Mouse (Mus musculus) heart, postnatal 0 days (tissue): ENCODE measurements at regions not wholly inside any gene's neighbourhood (a gene's known extent, or its start where the extent isn't known, plus 50 kb on each side); places are given as distances from the start of the nearest gene placed in this dataset.

Experiments used
- ATAC-seq: fragments of 200-750 bp; cut with Nextera tagmentation; 2 replicates; pipeline ENCODE4 v1.8.0; 2017; ENCODE audit warnings: low read depth, moderate number of reproducible peaks, moderate library complexity; ENCODE audit not compliant: insufficient read depth
- DNase-seq: peaks from one replicate; pipeline ENCODE4 v3.0.0-alpha.2; 2016; ENCODE audit warnings: low spot score
- H3K27ac ChIP-seq: fragments of 300-500 bp; sonication (generic); 2 replicates; pipeline ENCODE4 v1.5.1; 2014; ENCODE audit warnings: low read depth, mild to moderate bottlenecking
- H3K27me3 ChIP-seq: fragments of 300-500 bp; sonication (generic); 2 replicates; pipeline ENCODE4 v1.6.1; 2014; ENCODE audit warnings: low read length, mixed read lengths; ENCODE audit not compliant: control insufficient read depth, insufficient read depth
- H3K36me3 ChIP-seq: fragments of 300-500 bp; sonication (generic); replicated peaks from 2 replicates; pipeline ENCODE4 v1.6.1; 2014; ENCODE audit warnings: low read length, mixed read lengths; ENCODE audit not compliant: control insufficient read depth, insufficient read depth
- H3K4me1 ChIP-seq: fragments of 300-500 bp; sonication (generic); 2 replicates; pipeline ENCODE4 v1.6.1; 2014; ENCODE audit warnings: antibody characterized with exemption; ENCODE audit not compliant: control insufficient read depth, insufficient read depth
- H3K4me2 ChIP-seq: fragments of 300-500 bp; sonication (generic); 2 replicates; pipeline ENCODE4 v1.6.1; 2014; ENCODE audit warnings: low read depth, mild to moderate bottlenecking, low read length, moderate library complexity
- H3K4me3 ChIP-seq: fragments of 300-500 bp; sonication (generic); 2 replicates; pipeline ENCODE4 v1.5.1; 2014; ENCODE audit warnings: low read depth, low read length
- H3K9ac ChIP-seq: fragments of 300-500 bp; sonication (generic); replicated peaks from 2 replicates; pipeline ENCODE4 v1.6.1; 2014; ENCODE audit warnings: low read depth, low read length, mixed read lengths
- H3K9me3 ChIP-seq: fragments of 300-500 bp; sonication (generic); replicated peaks from 2 replicates; pipeline ENCODE4 v1.6.1; 2016; ENCODE audit warnings: low read length; ENCODE audit not compliant: control insufficient read depth
- CTCF ChIP-seq: IDR thresholded peaks from 2 replicates; pipeline ENCODE4 v1.5.1; 2016; ENCODE audit warnings: antibody characterized with exemption, control low read depth, low read depth
- EP300 ChIP-seq: IDR thresholded peaks from 2 replicates; pipeline ENCODE4 v1.6.1; 2016; ENCODE audit warnings: antibody characterized with exemption, low read depth
- WGBS: fragments of 180-500 bp; shearing (Covaris S2); extraction: QIAGEN DNeasy Blood & Tissue Kit; methylation state at CpG from one replicate; pipeline ENCODE4 v1.1.7; 2014; 5-methylcytosine and 5-hydroxymethylcytosine counted together

DNA sequence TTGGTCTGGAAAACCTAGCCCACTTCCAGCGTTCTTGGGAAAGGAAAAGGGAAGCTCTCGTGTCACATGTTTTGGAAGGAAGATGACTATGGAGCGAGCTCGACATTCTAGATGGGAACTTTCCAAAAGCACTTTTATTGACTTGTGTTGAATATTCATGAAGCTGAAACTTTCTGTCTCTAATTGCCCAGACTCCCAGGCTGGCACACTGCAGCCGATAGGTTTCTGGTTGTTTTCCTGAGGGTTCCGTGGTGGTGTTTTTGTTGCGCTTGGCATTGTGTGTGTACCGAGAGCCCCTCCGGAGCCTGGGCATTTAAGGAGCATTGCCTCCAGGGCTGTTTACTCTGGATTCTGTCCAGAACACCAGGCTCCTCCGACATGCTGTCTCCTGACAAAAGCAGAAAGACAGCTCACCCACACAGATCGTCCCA, 168.6 kb upstream of the Ankrd55 start:
- peaks cover 36% of the 10 kb centered on the region for H3K4me1 ChIP-seq
- DNase-seq (peak; percentile 33), ATAC-seq (peak; percentile 24; the same call in 1 of the 2 replicates)
- no peak overlapping the region for H3K4me3 ChIP-seq
- TF ChIP-seq CTCF = no peak
- TF ChIP-seq EP300 = no peak
- no peaks in the 10 kb centered on the region for H3K9me3 ChIP-seq
- H3K36me3 ChIP-seq = no peaks in the 10 kb centered on the region
- 36% methylated on average over 11 of the region's 11 CpGs for WGBS
- peak overlapping the region; percentile 66 for H3K27ac ChIP-seq
- peak overlapping the region; percentile 17; the same call in 1 of the 2 replicates for H3K4me2 ChIP-seq
- H3K9ac ChIP-seq = no peak overlapping the region
- H3K27me3 ChIP-seq = no peaks in the 10 kb centered on the region

DNA sequence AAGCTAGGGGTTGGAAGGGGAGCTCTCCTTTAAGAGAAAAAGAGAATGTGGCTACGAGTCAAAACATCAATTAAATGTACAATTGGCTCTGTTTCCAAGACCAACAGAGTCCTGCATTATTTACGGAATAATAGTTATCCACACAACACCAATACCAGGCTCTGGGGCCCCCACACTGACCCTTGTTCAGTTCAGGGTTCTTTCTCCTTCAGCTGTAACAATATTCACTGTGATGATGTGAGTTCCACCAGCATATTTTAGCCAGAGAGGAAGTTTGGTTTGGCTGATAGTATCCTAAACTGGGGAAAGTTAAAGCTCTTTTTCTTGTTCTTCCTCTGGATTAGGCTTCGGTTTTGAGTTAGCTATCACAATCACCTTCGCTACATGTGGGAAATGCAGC, 167.9 kb upstream of the Ankrd55 start:
- no peak for DNase-seq

DNA sequence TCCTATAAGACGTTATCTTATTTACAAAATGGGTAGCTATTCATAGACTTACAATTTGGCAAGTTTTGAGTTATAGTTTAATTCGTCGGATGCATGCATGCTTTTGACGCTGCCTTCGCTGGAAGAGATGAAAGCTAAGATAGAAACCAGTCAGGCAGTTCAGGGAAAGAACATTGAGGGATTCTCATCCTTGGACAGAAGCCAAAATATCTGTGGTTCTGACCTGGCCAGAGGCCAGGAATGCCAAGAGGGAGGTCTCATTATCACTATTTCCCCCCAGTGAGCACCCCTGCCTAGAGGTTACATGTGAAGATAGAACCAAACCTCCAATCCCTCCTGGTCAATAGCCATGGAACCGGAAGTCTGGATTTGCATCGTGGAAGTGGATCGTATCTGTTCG, 167.1 kb upstream of the Ankrd55 start:
- 50% methylated on average over 9 of the region's 9 CpGs for WGBS
- no peak overlapping the region for H3K9ac ChIP-seq
- H3K9me3 ChIP-seq = no peaks in the 10 kb centered on the region
- H3K27me3 ChIP-seq = no peaks in the 10 kb centered on the region
- ATAC-seq (no peak), DNase-seq (no peak)
- no peaks in the 10 kb centered on the region for H3K36me3 ChIP-seq
- no peak for TF ChIP-seq EP300
- no peak for TF ChIP-seq CTCF
- no peak overlapping the region for H3K4me2 ChIP-seq
- peak overlapping the region; percentile 6; the same call in 1 of the 2 replicates for H3K27ac ChIP-seq
- peaks cover 29% of the 10 kb centered on the region for H3K4me1 ChIP-seq
- no peak overlapping the region for H3K4me3 ChIP-seq

More for the DNA sequence above, 167.9 kb upstream of the Ankrd55 start:
- no peak for ATAC-seq
- Histone ChIP-seq H3K4me2 (no peak overlapping the region), H3K4me3 (no peak overlapping the region), H3K27me3 (no peaks in the 10 kb centered on the region), H3K36me3 (no peaks in the 10 kb centered on the region), H3K9ac (no peak overlapping the region), H3K27ac (peak overlapping the region; percentile 6; the same call in 1 of the 2 replicates), H3K4me1 (peaks cover 36% of the 10 kb centered on the region), H3K9me3 (no peaks in the 10 kb centered on the region)
- 67% methylated on average over 4 of the region's 4 CpGs for WGBS
- no peak for TF ChIP-seq CTCF
- no peak for TF ChIP-seq EP300

DNA sequence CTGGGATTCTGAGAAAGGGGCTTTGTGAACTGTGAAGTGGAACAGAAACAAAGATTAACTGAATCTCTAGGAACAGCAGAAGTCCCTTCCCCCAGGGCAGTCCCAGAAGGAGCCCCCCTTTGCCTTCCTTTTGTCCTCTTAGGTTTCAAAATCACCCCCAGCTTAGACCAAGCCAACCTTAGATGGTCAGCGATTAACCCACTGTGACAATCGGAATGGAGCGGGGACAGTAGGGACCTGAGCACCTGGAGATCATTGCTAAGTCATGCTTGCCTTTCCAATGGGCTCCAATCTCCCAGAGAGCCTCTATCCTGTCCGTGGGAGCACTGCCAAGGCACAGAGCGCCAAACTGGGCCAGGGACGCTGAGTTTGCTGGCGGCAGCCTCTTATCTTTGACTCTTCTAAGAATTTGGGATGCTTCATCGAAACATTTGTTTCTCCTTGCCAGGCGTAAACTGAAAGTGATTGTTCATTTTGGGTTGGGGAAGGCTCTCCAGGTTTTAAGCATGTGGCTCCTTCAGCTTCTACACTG, 165.3 kb upstream of the Ankrd55 start:
- no peak for DNase-seq
- Histone ChIP-seq H3K9ac (no peak overlapping the region), H3K36me3 (no peaks in the 10 kb centered on the region), H3K27ac (no peak overlapping the region), H3K4me2 (peak overlapping the region; percentile 32), H3K9me3 (no peaks in the 10 kb centered on the region), H3K4me3 (no peak overlapping the region), H3K27me3 (no peaks in the 10 kb centered on the region), H3K4me1 (peaks cover 26% of the 10 kb centered on the region)
- TF ChIP-seq EP300 (no peak), CTCF (no peak)
- WGBS = 45% methylated on average over 9 of the region's 9 CpGs
- no peak for ATAC-seq

DNA sequence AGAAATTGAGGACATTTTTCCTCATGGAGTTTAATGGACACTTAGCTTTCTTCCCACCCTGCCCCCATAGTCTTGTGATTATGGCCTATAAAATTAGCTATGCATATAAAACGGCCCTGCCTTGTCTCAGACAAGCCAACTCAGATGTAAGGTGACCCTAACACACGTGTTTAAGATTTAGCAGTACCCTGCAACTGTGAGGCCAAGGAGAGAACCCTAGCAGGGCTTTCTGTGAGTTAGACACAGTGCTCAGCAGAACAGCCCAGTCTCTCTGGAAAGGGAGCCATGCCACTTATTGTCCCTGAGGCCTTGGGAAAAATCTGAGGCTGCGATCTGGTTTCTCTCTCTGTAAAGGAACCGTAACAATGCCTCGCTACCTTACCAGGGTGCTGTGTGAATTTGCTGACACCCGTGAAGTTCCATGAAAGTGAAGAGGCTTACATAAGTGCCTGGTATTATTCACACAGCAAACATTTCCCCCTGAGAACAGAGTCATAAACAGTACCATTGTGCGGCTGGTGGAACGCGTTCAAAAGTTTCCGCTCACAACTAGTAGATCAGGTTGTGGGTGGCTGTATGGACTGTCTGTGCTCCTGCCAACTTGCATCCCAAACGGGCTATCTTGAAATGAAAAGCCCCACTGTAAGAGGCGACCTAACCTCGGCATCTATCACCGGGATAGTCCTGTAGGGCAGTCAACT, 162.3 kb upstream of the Ankrd55 start:
- DNase-seq (no peak), ATAC-seq (no peak)
- Histone ChIP-seq H3K4me3 (no peak overlapping the region), H3K9me3 (no peaks in the 10 kb centered on the region), H3K4me2 (no peak overlapping the region), H3K36me3 (no peaks in the 10 kb centered on the region), H3K27ac (no peak overlapping the region), H3K9ac (no peak overlapping the region), H3K27me3 (no peaks in the 10 kb centered on the region), H3K4me1 (peaks cover 11% of the 10 kb centered on the region)
- 63% methylated on average over 14 of the region's 14 CpGs for WGBS
- TF ChIP-seq CTCF = no peak
- no peak for TF ChIP-seq EP300

DNA sequence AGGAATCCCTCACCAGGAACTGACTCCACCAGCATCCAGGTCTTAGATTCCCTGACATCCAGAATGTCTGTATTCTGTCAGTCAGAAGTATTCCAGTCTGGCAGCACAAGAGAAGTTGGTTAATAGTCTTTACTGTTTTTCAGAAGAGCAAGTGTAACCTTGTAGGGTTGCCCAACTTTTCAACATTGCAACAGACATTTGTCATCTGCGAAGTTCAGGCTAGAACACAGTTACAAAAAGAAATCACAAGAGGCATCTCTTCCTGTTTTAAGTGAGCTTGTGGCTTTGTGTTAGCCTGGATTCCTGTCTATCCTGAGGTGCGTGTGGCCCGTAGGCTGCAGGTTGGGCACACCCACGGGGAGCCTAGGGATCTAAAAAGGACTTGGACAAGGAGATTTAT, 158.0 kb upstream of the Ankrd55 start:
- Histone ChIP-seq H3K9me3 (no peaks in the 10 kb centered on the region), H3K4me2 (no peak overlapping the region), H3K36me3 (no peaks in the 10 kb centered on the region), H3K27me3 (no peaks in the 10 kb centered on the region), H3K27ac (no peak overlapping the region), H3K9ac (no peak overlapping the region), H3K4me3 (no peak overlapping the region), H3K4me1 (no peaks in the 10 kb centered on the region)
- ATAC-seq = no peak
- no peak for DNase-seq
- WGBS = 68% methylated on average over 4 of the region's 4 CpGs
- TF ChIP-seq EP300 (no peak), CTCF (no peak)
